Mouse (Mus musculus): Measurements from ENCODE around the gene 1700016K19Rik.

GRCm38 (mm10) chr11:76020916-76021315 is 21.2 kb downstream of the 1700016K19Rik start:
- TF ChIP-seq POLR2A (IDR thresholded peaks at IDR 0.05; ENCODE audit: control insufficient read depth, extremely low read depth, insufficient read depth, low read length, poor library complexity) (no peak), CTCF (IDR thresholded peaks at IDR 0.05; ENCODE audit: borderline replicate concordance, control insufficient read depth, extremely low read depth, insufficient read depth, low read length, poor library complexity) (no peak)
